Mouse (Mus musculus): ENCODE data around the gene Abcb9. TPM values are rescaled to one million over a fixed set of nuclear protein-coding genes. Genes with fewer than 3 reads are reported as not detected.

Abcb9 gene
- polyA plus RNA-seq, 1 experiment from 2014 or later: 4.0 TPM

DNA sequence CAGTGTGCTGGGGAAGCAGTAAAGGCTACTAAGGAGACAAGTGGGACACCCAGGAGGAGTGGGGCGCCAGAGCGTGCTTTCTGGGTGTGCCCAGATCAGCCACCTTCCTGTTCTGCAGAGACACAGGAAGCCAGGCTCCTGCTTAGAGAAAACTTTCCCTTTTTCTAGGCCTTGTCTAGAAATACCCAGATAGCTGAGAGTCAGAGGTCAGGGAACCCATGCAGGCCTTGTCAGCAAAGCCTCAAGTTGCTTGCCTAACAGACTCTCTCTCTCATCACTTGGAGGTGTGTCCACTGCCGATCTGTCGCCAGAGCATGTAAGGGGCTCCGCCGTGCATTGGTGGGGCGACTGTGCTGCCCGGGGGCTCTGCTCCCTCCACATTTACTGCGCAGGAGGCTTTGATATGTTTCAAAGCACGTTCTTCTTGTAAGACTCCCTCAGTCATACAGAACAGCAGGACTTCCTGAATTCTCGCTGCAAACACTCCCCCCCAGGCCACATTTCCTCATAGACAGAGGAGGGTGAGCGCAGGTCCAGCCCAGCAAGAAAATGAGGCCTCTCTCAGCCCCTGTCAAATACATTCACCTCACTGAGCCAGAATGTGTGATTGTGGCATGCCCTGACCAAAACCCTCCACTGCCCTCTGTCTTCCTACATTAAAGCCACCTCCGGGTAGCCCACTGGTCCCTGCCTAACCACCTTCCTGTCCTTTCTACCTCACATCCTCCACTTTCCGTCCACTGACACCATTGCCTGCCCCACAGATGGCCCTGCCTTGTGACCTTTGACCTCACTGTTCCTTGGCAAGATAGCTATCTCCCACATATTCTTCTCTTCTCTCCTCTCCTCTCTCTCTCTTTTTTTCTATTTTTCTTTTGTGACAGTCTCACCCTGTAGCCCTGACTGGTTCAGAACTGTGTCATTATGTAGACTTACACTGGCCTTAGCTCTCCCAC lies 45.2 kb downstream of the Abcb9 start:
- peaks cover 8% of the 10 kb centered on the region for H3K4me1 ChIP-seq (replicated peaks; ENCODE audit: control insufficient read depth, insufficient read depth, low read length)
- no peaks in the 10 kb centered on the region for H3K27me3 ChIP-seq (replicated peaks; ENCODE audit: control insufficient read depth, insufficient read depth, low read length)
- H3K4me3 ChIP-seq (ENCODE audit: low read depth, low read length): no peak overlapping the region
- H3K9me3 ChIP-seq (ENCODE audit: control insufficient read depth): no peaks in the 10 kb centered on the region
- no peak for ATAC-seq
- peak; percentile 42 for TF ChIP-seq CTCF (IDR thresholded peaks at IDR 0.05; ENCODE audit: low read depth)
- H3K36me3 ChIP-seq (ENCODE audit: control insufficient read depth, insufficient read depth): no peaks in the 10 kb centered on the region
- WGBS: 47% methylated on average over 14 of the region's 14 CpGs
- 0 out of 2 replicates have a peak overlapping the region, but pooled peaks have one; percentile 18 for H3K9ac ChIP-seq (ENCODE audit: low read depth, low read length)
- peak overlapping the region; percentile 55 for H3K27ac ChIP-seq (ENCODE audit: low read depth, low read length)
- no peak overlapping the region for H3K4me2 ChIP-seq (replicated peaks; ENCODE audit: low read depth)

DNA sequence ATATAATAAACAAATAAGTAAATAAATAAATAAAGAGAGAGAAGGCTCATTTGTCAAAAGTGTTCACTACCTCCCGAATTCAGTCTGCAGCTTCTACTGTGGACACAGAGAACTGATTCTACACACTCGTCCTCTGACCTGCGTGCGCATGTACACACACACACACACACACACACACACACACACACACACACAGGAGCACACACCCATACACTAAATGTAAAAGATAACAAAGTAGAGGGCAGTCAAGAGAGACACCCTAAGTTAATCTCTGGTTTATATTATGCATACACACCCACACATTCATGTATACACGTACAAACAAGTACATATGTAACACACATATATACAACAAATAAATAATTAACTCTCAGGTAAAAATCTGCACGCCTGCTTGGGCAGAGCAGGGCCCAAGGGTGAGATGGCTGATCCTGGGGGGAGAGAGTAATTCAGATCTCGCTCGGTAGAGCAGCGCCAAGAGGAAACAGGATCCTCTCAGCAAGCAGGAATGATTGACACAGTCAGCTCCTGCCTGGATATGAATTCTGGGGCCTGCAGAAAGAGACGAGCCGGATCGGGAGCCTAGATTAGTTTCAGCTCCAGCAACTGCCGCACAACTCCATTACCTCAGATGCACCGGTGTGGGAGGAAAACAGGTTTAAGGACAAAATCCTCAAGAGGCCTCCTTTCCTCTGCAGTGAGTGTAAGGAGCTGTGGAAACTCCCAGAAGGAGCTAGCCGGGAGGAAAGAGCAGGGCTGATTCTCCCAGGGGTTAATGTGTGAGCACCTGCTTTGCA lies 46.2 kb downstream of the Abcb9 start:
- Histone ChIP-seq H3K9me3 (ENCODE audit: control insufficient read depth) (no peaks in the 10 kb centered on the region), H3K4me1 (replicated peaks; ENCODE audit: control insufficient read depth, insufficient read depth, low read length) (peaks cover 8% of the 10 kb centered on the region), H3K27ac (ENCODE audit: low read depth, low read length) (peak overlapping the region; percentile 55), H3K4me3 (ENCODE audit: low read depth, low read length) (no peak overlapping the region), H3K4me2 (replicated peaks; ENCODE audit: low read depth) (no peak overlapping the region), H3K36me3 (ENCODE audit: control insufficient read depth, insufficient read depth) (no peaks in the 10 kb centered on the region), H3K9ac (ENCODE audit: low read depth, low read length) (peak overlapping the region; percentile 18; the same call in 1 of the 2 replicates), H3K27me3 (replicated peaks; ENCODE audit: control insufficient read depth, insufficient read depth, low read length) (no peaks in the 10 kb centered on the region)
- TF ChIP-seq CTCF (IDR thresholded peaks at IDR 0.05; ENCODE audit: low read depth): no peak
- WGBS: 51% methylated on average over 15 of the region's 15 CpGs
- no peak for ATAC-seq

DNA sequence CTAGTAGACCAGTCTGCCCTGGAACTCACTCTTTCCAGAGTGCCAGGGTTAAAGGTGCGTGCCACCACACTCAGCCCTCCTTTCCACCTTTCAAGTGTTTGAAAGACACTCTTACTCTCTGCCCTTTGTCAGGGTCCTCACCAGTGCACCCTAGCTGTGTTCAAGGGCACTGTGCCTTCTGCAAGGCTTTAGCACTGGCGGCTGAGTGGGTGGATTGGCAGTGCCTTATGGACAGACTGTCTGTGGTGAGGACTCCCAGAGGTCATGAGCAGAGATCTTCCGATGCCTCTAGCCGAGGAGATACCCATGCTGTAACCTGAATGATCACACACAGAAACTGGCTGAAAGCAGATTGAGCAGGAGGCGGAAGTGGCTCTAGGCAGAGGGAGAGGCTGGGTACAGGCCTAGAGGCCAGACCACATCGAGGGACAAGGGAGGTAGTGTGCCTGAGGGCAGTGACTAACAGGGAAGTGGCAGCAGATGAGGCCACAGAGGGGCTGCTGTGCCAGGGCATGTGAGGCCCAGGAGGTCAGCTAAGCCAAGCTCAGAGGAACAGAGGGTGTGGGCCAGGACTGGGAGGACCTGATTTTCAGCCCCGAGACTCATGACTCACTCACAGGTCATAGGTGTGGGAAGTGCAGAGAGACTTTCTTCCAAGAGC lies 48.7 kb downstream of the Abcb9 start:
- WGBS: 46% methylated on average over 7 of the region's 7 CpGs
- no peak overlapping the region for H3K4me3 ChIP-seq (ENCODE audit: low read depth, low read length)
- H3K27ac ChIP-seq (ENCODE audit: low read depth, low read length): peak overlapping the region; percentile 68
- no peaks in the 10 kb centered on the region for H3K36me3 ChIP-seq (ENCODE audit: control insufficient read depth, insufficient read depth)
- no peaks in the 10 kb centered on the region for H3K9me3 ChIP-seq (ENCODE audit: control insufficient read depth)
- no peak overlapping the region for H3K9ac ChIP-seq (ENCODE audit: low read depth, low read length)
- ATAC-seq: peak; percentile 97
- TF ChIP-seq CTCF (IDR thresholded peaks at IDR 0.05; ENCODE audit: low read depth): peak; percentile 35; the same call in 1 of the 2 replicates
- H3K27me3 ChIP-seq (replicated peaks; ENCODE audit: control insufficient read depth, insufficient read depth, low read length): no peaks in the 10 kb centered on the region
- peaks cover 8% of the 10 kb centered on the region for H3K4me1 ChIP-seq (replicated peaks; ENCODE audit: control insufficient read depth, insufficient read depth, low read length)
- no peak overlapping the region for H3K4me2 ChIP-seq (replicated peaks; ENCODE audit: low read depth)

GRCm38 (mm10) chr5:124045453-124046010 lies 50.1 kb downstream of the Abcb9 start:
- Histone ChIP-seq H3K9ac (ENCODE audit: low read depth, low read length) (no peak overlapping the region), H3K27ac (ENCODE audit: low read depth, low read length) (no peak overlapping the region), H3K27me3 (replicated peaks; ENCODE audit: control insufficient read depth, insufficient read depth, low read length) (no peaks in the 10 kb centered on the region), H3K4me2 (replicated peaks; ENCODE audit: low read depth) (no peak overlapping the region), H3K36me3 (ENCODE audit: control insufficient read depth, insufficient read depth) (no peaks in the 10 kb centered on the region), H3K9me3 (ENCODE audit: control insufficient read depth) (no peaks in the 10 kb centered on the region), H3K4me3 (ENCODE audit: low read depth, low read length) (no peak overlapping the region), H3K4me1 (replicated peaks; ENCODE audit: control insufficient read depth, insufficient read depth, low read length) (peaks cover 8% of the 10 kb centered on the region)
- ATAC-seq: no peak
- WGBS: 47% methylated on average over 11 of the region's 11 CpGs
- TF ChIP-seq CTCF (IDR thresholded peaks at IDR 0.05; ENCODE audit: low read depth): no peak

DNA sequence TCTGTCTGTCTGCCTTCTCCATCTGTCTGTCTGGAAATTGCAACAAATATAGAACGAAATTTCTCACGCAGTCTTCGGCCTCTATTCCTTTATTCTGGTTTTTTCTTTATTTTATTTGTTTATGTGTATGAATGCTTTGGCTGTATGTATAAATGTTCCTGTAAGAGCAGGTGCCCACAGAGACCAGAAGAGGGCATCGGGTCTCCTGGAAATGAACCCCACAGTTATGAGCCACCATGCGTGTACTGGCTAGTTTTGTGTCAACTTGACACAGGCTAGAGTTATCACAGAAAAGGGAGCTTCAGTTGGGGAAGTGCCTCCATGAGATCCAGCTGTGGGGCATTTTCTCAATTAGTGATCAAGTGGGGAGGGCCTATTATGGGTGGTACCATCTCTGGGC lies 51.6 kb downstream of the Abcb9 start:
- Histone ChIP-seq H3K9ac (ENCODE audit: low read depth, low read length) (no peak overlapping the region), H3K4me1 (replicated peaks; ENCODE audit: control insufficient read depth, insufficient read depth, low read length) (peaks cover 5% of the 10 kb centered on the region), H3K27ac (ENCODE audit: low read depth, low read length) (no peak overlapping the region), H3K9me3 (ENCODE audit: control insufficient read depth) (no peaks in the 10 kb centered on the region), H3K27me3 (replicated peaks; ENCODE audit: control insufficient read depth, insufficient read depth, low read length) (no peaks in the 10 kb centered on the region), H3K36me3 (ENCODE audit: control insufficient read depth, insufficient read depth) (no peaks in the 10 kb centered on the region), H3K4me2 (replicated peaks; ENCODE audit: low read depth) (no peak overlapping the region), H3K4me3 (ENCODE audit: low read depth, low read length) (no peak overlapping the region)
- ATAC-seq: no peak
- 91% methylated on average over 5 of the region's 5 CpGs for WGBS
- TF ChIP-seq CTCF (IDR thresholded peaks at IDR 0.05; ENCODE audit: low read depth): peak; percentile 43

All from intestine, postnatal 0 days (tissue).